Mouse (Mus musculus) megakaryocyte, embryonic 14.5 days (primary cell): ENCODE measurements around the gene Usp19.

Source experiments
- FLI1 ChIP-seq: IDR thresholded peaks from 2 replicates; pipeline ENCODE4 v1.6.1; 2012; ENCODE audit warnings: low read length, inconsistent platforms, mixed read lengths
- GATA1 ChIP-seq: IDR thresholded peaks from 3 replicates; pipeline ENCODE4 v1.6.1; 2012; ENCODE audit warnings: mixed read lengths, low read length, inconsistent platforms, borderline replicate concordance

DNA sequence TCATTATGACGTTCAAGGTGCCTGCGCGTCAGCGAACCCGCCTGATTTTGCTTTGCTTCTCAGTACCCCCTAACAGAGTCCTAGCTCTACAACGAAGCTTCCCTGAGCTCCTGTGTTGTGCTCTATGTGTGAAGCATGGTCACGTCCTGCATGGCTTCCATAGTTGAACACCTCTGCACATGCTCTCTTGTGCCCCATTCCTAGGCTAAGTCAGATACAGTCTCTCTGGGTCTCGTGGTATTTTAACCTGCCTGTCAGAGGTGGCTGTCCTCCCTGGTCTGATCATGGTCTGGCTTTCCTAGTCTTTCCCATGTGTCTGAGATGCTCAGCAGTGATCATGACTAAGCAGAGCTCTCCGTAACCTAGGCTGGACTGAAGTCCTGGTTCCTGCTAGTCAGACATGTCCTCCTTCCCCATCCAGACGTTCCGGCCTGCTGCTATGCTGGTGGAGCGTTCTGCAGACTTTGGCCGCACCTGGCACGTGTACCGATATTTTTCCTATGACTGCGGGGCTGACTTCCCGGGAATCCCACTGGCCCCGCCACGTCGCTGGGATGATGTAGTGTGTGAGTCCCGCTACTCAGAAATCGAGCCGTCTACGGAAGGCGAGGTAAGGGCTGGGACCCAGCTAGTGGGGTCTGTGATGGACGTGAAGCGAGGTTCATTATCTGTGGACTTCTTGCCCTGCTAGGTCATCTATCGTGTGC is 9.4 kb upstream of the Usp19 start:
- no peak for TF ChIP-seq GATA1
- no peak for TF ChIP-seq FLI1
